Mouse (Mus musculus) kidney, postnatal 10 days (tissue): ENCODE measurements around the gene Nsd1.
"Not testable (repeated sequence)": the region's sequence is repeated elsewhere in the genome, so short reads cannot be mapped to it uniquely, and the experiment has no call there.

Source experiments
- DNase-seq: peaks from one replicate; pipeline ENCODE4 v3.0.0; 2021; ENCODE audit warnings: mixed read lengths

Gene Nsd1

DNA sequence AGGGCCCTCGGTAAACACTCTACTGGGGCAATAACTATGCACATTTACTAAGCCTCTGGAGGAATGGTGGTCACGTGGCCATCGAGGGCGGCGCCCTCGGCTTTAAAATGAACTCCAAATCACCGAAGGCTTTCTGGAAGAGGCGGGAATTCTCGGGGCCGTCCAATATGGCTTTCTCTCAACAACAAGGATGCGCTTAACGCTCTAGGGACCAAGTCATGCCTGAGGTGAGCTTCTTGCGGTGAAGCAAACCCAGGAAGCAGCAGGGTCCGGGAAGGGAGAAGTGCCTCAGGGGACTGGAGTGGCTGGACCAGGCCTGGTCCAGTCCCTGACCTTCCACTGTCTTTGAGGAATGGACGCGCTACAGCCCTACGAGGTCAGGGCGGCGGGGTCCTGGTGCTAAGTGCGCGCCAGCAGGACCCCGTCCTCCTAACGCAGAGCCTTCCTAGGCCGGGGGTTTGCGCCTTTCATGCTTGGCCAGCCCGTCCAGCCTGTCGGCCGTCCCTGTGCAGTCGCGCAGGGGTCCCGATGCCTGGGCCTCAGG lies at the start of gene Nsd1:
TSS of gene Nsd1 (plus strand) at position 134 of the 544 bp plus-strand sequence.
- DNase-seq = no peak

DNA sequence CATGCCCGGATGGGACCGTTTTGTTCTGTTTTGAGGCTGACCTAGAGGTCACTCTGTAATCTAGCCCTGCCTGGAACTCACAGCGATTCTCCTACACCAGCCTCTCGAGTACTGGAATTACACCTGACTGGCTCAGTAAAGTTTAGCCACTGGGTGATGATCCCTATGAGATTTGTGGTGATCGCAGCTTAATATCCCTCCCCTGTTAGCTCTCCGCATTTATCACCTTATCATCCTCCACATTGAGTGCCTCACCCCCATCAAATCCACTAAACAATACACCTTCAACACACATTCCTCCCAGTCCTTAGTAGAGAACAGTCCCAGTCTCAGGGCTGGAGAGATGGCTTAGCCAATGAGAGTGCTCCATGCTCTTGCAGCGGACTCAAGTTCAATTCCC lies 47.2 kb upstream of the Nsd1 start:
- DNase-seq = no peak

DNA sequence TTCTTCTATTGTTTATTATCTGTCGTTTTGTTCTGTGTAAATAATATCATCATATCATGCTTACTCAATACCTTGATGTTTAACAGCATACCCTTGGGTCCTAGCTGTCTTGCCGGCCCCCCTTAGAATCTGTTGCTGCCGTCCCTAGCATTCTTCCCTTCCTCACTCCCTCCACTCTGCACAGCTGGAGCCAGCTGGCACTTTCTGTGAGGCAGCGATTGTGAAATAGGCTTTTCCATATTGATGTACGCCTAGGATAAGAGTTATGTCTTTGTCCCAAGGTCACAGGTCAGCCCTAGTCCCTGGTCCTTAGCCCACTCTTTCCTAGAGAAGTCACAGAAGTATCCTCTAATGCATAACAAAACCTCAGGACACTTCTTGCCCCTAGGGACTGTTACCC lies 46.0 kb upstream of the Nsd1 start:
- DNase-seq = peak; percentile 86

DNA sequence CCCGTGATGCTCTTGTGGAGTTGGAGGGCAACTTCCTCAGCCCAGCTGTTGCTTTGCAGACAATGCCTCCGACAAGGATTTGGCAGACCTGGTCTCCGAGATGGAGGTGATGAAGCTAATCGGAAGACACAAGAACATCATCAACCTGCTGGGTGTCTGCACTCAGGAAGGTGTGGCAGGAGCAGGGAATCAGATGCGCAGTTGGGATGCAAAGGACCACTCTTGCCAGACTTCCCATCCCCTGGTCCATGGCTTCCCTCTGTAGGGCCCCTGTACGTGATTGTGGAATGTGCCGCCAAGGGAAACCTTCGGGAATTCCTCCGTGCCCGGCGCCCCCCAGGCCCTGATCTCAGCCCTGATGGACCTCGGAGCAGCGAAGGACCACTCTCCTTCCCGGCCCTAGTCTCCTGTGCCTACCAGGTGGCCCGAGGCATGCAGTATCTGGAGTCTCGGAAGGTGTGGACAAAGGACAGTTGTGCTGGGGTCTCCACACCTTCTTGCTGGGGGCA lies 43.7 kb upstream of the Nsd1 start:
- no peak for DNase-seq

DNA sequence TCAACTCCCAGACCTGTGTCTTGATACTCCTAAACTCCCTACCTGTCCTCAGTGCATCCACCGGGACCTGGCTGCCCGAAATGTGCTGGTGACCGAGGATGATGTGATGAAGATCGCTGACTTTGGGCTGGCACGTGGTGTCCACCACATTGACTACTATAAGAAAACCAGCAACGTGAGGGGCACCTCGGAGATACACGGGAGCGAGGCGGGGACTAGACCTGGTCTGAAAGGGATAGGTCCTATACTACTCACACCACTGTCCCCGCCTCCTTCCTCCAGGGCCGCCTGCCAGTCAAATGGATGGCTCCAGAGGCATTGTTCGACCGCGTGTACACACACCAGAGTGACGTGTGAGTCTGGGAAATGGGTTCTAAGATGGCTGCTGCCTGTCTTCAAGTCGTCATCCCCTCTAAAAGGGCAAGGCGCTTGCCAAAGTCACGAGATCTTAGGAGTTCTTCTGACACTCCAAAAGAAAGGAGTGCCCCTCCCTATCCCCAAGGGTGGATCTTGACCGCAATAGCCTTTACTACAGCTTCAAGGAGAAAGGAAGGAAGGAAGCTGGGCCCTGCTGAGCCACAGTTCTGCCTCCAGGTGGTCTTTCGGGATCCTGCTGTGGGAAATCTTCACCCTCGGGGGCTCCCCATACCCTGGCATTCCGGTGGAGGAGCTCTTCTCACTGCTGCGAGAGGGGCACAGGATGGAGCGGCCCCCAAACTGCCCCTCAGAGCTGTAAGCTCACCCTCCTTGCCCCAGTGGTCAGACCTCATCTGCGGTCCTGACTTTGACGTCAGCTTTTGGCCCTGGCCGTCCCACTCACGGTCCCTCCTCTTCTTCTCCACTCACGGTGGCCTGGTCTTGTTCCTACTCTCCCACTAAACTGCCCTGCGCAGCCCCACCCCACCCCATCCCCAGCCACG lies 42.5 kb upstream of the Nsd1 start:
- no peak for DNase-seq

DNA sequence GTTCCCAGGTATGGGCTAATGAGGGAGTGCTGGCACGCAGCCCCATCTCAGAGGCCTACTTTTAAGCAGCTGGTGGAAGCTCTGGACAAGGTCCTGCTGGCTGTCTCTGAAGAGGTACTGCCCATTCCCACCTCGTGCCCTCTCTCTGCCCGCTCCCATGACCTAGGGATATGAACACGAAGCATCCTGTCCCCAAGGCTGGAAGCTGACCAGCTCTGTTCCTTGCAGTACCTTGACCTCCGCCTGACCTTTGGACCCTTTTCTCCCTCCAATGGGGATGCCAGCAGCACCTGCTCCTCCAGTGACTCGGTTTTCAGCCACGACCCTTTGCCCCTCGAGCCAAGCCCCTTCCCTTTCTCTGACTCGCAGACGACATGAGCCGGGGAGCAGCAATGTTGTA lies 41.8 kb upstream of the Nsd1 start:
- DNase-seq = peak; percentile 57

DNA sequence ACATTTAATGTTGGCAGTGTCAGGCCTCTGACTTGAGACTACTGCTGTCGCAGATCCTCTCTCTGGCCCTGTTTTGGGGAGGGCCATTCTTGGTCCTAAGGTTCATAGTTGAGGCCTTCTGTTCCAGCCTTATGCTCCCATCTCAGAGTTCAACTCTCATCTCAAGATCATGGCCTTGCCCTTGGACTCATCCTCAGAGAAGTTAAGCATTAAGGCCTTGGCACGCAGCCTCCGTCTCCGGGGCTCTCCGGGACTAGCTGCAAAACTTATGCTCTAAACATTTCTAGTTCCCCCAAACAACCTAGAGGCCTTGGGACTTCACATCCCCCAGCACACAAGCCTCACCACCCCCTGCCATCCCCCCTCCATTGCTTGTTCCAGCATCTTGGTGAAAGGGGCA lies 41.3 kb upstream of the Nsd1 start:
- DNase-seq = peak; percentile 62

DNA sequence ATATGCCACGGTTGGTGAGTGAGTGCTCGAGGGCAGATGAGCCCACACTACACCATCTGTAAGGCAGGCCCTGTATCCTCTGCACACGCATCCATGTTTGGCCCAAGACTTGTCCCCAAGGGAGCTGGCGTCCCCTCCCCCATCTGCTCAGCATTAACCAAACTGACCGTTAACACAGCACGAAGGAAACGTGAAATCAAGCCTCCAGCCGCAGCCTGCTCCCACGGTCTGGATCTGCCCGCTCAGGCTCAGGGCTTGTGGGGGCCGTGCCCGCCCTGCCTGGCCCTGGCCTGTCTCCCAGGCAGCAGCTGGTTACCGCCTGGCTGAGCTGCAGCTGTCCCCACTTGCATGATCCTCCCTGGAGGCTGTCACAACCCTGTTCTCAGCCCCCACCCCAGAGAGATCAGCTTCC lies 40.6 kb upstream of the Nsd1 start:
- DNase-seq = peak; percentile 86

DNA sequence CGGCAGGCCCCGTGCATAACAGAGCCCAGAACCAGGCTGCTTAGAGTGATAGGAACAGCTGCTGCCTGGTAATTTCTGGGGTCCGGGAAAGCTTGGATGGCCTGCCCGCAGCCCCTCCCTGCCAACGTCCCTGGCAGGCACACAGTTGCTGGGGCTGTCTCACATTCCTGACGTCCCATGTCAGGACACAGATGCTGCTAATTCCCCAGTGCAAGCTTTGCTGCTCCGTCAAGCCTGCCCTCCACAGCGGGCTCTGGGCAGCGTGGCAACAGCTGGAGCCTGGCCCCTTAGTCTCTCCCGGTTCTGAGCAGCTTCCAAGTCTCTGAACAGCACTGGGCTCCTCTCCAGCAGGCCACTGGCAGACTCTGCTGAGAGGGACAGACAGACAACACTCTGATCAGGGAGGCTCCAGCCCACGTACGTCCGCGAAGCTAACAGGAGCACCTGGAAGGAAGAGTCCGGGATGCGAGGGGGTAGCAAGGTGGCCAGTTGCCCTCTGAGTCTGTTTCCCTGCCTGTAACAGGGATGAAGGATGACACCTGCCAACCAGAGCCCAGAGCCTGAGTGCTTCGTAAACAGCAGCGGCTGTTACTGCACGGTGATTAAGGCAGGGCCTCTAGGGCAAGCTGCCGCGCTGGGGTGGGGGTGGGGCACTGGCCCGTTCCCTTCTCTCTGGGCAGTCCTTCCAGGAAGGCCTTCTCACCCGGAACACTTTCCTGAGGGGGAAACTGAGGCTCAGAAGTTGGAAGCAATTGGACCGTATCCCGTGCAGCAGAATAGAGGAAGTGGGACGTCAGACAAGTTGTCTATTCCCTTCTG lies 37.9 kb upstream of the Nsd1 start:
- DNase-seq = peak; percentile 70

DNA sequence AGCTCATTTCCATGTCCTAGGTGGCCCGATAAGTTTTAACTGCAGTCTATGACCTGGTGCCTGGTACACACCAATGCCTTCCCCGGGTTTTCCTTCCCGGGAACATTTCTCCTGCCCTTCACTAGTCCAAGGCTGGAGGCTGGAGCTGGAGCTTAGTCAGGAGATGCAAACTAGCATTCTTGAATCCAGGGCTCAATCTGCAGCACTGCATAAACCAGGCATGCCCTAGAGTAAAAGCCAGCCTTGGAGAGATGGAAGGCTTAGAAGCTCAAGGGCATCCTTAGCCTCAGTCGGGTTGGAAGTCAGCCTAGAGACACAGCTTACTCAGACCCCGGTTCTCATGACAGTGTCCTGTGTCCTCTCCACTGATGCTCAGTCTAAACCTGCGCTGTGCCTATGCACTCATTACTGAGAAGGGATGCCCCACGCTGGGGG lies 37.2 kb upstream of the Nsd1 start:
- no peak for DNase-seq

DNA sequence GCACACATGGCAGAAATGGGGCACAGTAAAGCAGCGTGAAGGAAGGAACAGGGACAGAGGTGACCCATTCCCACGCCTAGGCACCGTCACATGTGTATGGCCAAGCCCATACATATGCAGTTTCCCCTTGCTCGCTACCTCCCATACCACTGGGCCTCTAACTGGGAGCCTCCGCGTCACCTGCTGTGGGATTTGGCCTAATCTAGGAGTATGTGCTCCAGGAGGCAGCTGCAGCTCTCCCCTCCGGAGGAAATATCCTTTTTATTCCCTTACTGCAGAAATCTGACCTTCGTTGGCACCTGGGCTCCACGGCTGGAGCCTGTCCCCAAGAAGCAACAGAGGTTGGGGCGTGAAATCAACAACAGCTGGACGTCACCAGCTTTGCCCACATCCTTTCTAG lies 35.2 kb upstream of the Nsd1 start:
- no peak for DNase-seq

DNA sequence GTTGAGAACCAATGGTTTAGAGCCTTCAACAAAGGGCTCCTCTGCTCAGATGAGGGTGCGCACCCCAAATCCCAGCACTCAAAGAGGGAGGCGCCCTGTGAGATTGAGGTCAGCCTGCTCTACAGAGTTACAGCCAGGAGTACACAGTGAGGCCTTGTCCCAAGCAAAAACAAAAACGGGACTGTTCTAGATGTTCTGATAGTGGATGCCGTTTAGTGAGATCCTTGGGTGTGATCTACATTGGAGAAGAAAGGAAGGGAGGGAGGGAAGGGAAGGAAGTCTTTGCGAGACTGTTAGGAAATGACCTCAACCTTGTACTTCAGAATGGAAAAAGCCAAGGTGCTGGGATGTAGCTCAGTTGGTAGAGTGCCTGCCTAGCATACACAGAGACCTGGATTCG lies 33.3 kb upstream of the Nsd1 start:
- DNase-seq = no peak

DNA sequence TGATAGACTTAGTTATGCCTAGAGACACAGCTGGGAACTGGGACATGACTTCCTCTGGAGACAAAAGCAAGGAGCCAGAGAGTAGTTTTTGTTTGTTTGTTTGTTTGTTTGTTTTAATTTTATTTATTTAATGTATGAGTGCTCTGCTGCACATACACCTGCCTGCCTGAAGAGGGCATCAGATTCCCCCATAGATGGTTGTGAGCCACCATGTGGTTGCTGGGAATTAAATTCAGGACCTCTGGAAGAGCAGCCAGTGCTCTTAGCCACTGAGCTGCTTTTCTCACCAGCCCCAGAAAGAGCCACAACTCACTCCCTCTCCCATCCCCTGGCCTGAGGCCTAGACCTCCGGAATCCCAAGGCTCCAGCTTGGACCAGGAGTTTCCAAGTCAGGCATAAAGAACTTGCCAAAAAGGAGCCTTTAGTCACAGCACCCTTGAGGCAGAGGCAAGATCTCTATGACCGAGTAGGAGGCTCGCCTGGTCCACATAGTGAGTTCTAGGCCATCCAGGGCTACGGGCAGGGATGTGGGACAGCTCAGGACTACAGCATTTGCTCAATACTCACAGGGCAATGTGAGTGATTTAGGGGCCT lies 31.6 kb upstream of the Nsd1 start:
- no peak for DNase-seq

DNA sequence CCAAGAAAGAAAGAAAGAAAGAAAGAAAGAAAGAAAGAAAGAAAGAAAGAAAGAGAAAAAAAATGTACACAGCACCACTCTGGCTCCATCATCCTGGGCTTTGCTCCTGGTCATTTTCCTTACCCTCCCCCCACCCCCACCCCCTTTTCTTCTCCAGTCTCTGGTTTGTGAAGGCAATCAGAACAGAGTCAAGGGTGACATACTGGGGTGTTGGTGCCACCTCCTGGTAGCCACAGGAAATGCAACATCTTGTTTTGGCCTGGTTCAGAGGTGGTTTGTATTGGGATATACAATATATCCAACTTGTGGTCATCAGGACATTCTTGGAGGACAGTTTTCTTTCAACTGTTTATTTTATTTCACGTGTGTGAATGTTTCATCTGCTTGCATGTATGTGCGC lies 31.0 kb upstream of the Nsd1 start:
- peak; percentile 85 for DNase-seq

DNA sequence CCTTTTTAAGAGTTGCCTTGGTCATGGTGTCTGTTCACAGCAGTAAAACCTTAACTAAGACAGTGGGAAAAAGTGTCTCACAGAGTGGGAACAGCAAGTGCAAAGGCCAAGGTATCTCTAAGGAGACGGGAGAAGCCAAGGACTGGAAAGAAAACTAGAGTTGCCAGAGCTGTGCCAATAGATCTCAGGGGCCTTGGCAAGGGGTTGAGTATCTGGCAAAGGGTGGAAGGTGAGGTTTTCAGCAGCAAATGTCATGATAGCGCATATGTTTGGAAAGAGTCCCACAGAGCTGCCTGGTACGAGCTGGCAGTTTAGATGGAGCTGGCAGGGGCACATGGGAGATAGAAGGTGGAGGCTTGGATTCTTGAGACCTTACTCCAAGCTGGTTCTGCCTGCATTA lies 30.0 kb upstream of the Nsd1 start:
- no peak for DNase-seq

DNA sequence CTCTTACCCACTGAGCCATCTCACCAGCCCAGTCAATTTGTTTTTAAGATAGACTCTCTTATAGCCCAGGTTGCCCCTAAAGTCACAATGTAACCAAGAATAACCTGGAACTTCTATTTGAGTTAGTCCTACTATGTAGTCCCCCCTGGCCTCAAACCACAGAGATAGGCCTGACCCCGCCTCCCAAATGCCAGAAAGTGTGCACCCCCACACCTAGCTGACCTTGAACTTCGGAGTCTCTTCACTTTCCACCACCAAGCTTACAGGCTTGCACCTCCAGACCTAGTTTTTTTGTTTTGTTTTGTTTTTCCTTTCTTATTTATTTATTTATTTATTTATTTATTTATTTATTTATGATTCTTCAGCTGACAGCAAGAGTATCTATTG lies 27.8 kb upstream of the Nsd1 start:
- DNase-seq = no peak

DNA sequence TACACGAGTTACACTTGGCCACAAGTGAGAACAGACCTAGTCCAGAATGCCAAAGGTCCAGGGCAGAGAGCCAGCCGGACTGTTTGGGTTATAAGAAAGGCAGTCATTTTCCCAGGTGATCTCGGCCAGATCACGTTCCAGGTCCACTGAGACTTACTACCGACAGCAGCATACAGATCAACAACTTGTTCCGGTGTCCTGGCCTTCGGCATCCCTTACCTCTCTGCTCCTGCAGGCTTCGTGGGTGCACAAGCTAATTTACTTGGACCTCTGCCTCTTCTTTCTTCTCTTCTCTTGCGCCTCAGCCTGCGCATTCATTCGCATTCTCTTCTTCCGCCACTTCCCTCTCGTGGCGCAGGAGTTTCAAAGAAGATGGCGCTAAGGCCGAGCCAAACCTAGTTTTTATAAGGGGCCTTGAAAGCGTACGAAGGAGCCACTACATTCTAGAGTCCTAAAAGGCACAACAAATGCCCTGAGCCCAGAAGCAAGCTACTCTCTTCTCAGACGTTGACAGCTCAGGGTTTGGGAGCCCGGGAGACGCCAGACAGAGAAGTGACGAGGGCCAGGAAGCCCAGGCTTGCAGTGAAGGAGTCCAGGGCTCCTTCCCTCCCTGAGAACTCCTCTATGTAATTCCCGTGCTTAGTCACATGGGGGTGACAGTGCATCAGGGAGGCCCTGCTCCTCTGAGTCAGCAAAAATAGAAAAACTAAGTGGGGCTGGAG lies 27.2 kb upstream of the Nsd1 start:
- peak; percentile 79 for DNase-seq

DNA sequence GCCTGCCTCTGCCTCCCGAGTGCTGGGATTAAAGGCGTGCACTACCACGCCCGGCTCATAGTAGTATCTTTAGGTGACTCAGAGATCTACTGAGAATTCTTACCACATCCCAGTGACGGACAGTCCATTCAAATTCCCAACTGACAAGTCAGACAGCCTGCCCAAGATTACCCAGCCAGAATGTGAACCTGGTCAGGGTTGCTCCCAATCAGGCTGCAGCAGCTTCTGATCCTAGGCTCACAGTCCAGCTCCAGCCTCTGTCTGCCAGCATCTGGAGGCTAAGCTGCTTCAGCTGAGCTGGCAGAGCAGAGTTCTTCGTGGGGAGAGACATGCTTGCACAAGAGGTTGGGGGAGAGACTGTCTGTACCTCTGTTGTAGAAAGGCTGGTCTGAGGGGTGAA lies 26.2 kb upstream of the Nsd1 start:
- DNase-seq = no peak

DNA sequence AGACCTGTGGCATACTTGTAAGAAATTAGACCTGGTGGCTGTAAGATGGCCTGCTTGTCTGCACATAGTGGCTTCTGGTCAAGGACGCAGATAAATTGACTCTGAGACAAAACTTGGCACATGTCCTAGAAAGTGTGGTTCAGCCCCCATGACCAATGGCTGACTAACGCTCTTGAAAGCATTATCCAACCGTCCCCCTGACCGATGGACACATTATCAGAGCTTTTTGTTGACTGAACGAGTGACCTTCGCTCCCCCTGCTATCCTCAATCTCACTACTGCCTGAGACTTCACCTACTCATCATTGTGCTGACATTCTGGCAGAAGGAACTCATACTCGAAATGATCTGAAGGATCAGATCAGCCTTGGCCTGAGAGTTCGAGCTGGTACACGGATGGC lies 22.5 kb upstream of the Nsd1 start:
- DNase-seq = not testable (repeated sequence)

DNA sequence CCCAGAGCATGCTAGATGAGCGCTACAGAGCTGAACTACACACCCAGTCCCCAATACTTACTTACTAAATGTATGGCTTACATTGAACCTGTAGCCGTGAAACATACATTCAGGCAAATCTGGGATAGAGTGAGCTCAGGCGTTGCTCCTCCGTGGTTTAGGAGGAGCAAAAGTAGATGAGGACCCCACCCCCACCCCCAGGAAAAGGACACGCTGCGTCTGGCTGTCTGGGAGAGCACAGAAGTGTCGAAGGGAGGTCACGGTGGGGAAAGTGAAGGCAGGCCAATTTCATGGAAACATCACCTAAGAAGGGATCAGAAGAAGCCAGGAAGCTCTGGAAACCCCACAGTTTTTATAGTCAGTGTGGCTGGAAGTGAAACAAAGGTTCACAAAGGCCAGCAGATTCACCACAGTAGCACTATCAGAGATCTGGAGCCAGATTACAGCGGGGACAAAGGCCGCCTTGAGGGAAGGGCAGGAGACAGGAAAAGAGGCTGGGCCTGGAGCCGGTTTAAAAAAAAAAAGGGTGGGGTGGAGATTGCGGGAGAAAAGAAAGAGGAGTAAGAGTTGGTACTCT lies 20.0 kb upstream of the Nsd1 start:
- DNase-seq = no peak

DNA sequence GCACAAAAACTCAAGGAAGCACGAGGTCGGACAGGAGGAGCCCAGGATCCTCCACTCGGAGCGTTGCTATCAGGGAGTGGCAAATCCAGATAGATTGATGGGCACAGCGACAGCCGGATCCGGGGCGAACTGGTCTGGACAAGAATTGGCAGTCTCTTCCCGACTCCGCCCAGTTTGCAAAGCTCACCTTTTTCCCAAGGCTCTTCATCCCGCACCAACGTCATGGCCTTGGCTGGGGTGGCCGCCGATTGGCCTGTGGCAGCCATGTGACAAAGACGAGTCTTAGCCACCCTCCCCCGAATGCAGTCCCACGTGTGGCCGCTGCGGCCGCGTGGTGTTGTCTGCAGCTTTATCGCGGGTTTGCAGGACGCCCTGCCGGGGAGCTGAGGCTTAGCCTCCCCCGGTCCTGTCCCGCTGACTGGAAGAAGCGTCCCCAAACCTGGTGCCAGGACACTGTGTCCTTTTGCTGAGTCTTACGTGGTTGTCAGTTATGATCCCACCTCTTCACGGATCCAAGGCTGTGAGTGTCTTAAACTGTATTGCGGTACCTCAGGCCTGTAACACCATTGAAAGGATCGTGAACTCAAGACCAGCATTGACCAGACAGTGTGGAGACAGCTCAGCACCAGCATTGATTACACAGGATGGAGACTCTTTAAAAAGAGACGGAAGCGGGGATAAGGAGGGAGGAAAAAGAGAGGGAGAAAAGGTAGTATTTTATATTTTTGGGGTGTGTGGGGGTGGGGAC lies 19.3 kb upstream of the Nsd1 start:
- peak; percentile 96 for DNase-seq
